Mouse (Mus musculus): ENCODE data around the gene Vac14.

DNA sequence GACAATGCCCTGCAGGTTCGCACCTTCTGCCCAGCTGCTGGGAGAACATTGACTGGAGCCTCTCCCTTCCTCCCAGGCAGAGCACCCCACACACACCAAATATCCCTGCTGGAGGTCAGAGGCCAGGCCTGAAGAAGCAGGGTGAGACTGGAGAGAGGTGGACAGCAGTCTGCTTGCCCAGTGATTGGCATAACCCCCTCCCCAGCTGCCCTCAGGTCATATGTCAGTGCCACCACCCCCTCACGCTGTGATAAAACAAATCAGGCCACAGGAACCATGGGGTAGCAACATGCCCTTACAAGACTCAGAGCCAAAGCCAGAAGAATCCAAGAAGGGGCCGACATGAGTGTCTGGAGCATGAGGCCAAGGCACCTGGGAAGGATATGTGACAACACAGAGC is 85.7 kb downstream of the Vac14 start:
- TF ChIP-seq CTCF (IDR thresholded peaks at IDR 0.05; ENCODE audit: extremely low read depth, insufficient read length, insufficient replicate concordance, low read depth, low read length) (no peak), POLR2A (IDR thresholded peaks at IDR 0.05; ENCODE audit: low read depth, low read length) (no peak)

All from small intestine, adult 2 months (tissue).